Mouse (Mus musculus) hindbrain, embryonic 13.5 days (tissue): ENCODE measurements at regions not wholly inside any gene's neighbourhood (a gene's known extent, or its start where the extent isn't known, plus 50 kb on each side); places are given as distances from the start of the nearest gene placed in this dataset.

Experiments used
- ATAC-seq: fragments of 200-750 bp; cut with Nextera tagmentation; 2 replicates; pipeline ENCODE4 v1.8.0; 2017; ENCODE audit warnings: moderate TSS enrichment; ENCODE audit not compliant: low FRiP score
- H3K27ac ChIP-seq: fragments of 300-500 bp; sonication (generic); 2 replicates; pipeline ENCODE4 v1.5.1; 2015; ENCODE audit warnings: inconsistent platforms, mild to moderate bottlenecking, moderate library complexity
- H3K27me3 ChIP-seq: fragments of 300-500 bp; sonication (generic); 2 replicates; pipeline ENCODE4 v1.6.1; 2015; ENCODE audit warnings: mild to moderate bottlenecking, inconsistent platforms
- H3K36me3 ChIP-seq: fragments of 300-500 bp; sonication (generic); 2 replicates; pipeline ENCODE4 v1.6.1; 2015; ENCODE audit warnings: mild to moderate bottlenecking, inconsistent platforms
- H3K4me1 ChIP-seq: fragments of 300-500 bp; sonication (generic); replicated peaks from 2 replicates; pipeline ENCODE4 v1.6.1; 2015; ENCODE audit warnings: inconsistent platforms
- H3K4me2 ChIP-seq: fragments of 300-500 bp; sonication (generic); 2 replicates; pipeline ENCODE4 v1.6.1; 2015; ENCODE audit warnings: inconsistent platforms, mild to moderate bottlenecking, moderate library complexity
- H3K4me3 ChIP-seq: fragments of 300-500 bp; sonication (generic); 2 replicates; pipeline ENCODE4 v1.5.1; 2015; ENCODE audit warnings: mild to moderate bottlenecking, inconsistent platforms
- H3K9ac ChIP-seq: fragments of 300-500 bp; sonication (generic); 2 replicates; pipeline ENCODE4 v1.6.1; 2015; ENCODE audit warnings: mild to moderate bottlenecking, inconsistent platforms
- H3K9me3 ChIP-seq: fragments of 300-500 bp; sonication (generic); 2 replicates; pipeline ENCODE4 v1.6.1; 2016; ENCODE audit warnings: inconsistent platforms
- WGBS: fragments of 180-500 bp; shearing (Covaris S2); methylation state at CpG from one replicate; pipeline ENCODE4 v1.1.7; 2015; 5-methylcytosine and 5-hydroxymethylcytosine counted together

- ATAC-seq = no peak
Observed at GRCm38 (mm10) chr3:58057064-58057396, 209.2 kb upstream of the Pfn2 start.

GRCm38 (mm10) chr3:58058134-58058533 lies 210.3 kb upstream of the Pfn2 start:
- peaks cover 5% of the 10 kb centered on the region; the same call in 1 of the 2 replicates for H3K4me1 ChIP-seq
- no peaks in the 10 kb centered on the region for H3K9me3 ChIP-seq
- no peak overlapping the region for H3K4me3 ChIP-seq
- H3K4me2 ChIP-seq = peak overlapping the region; percentile 11; the same call in 1 of the 2 replicates
- peak; percentile 72; the same call in 1 of the 2 replicates for ATAC-seq
- no peaks in the 10 kb centered on the region for H3K36me3 ChIP-seq
- no peak overlapping the region for H3K27ac ChIP-seq
- no peaks in the 10 kb centered on the region for H3K27me3 ChIP-seq
- H3K9ac ChIP-seq = 0 out of 2 replicates have a peak overlapping the region, but pooled peaks have one; percentile 5
- 19% methylated on average over 10 of the region's 10 CpGs for WGBS

More at GRCm38 (mm10) chr3:58057064-58057396, 209.2 kb upstream of the Pfn2 start:
- Histone ChIP-seq H3K9me3 (no peaks in the 10 kb centered on the region), H3K27ac (no peak overlapping the region), H3K4me3 (no peak overlapping the region), H3K27me3 (no peaks in the 10 kb centered on the region), H3K4me1 (peaks cover 5% of the 10 kb centered on the region; the same call in 1 of the 2 replicates), H3K9ac (no peak overlapping the region), H3K36me3 (no peaks in the 10 kb centered on the region), H3K4me2 (no peak overlapping the region)
- 82% methylated on average over 2 of the region's 2 CpGs for WGBS

GRCm38 (mm10) chr3:58063852-58064549 lies 216.1 kb upstream of the Pfn2 start:
- 94% methylated on average over 7 of the region's 7 CpGs for WGBS
- no peak for ATAC-seq
- Histone ChIP-seq H3K4me2 (no peak overlapping the region), H3K4me1 (no peaks in the 10 kb centered on the region), H3K4me3 (no peak overlapping the region), H3K27me3 (no peaks in the 10 kb centered on the region), H3K9me3 (no peaks in the 10 kb centered on the region), H3K27ac (no peak overlapping the region), H3K9ac (no peak overlapping the region), H3K36me3 (no peaks in the 10 kb centered on the region)

- Histone ChIP-seq H3K27me3 (no peaks in the 10 kb centered on the region), H3K9me3 (no peaks in the 10 kb centered on the region), H3K4me3 (no peak overlapping the region), H3K36me3 (no peaks in the 10 kb centered on the region), H3K27ac (no peak overlapping the region), H3K4me2 (no peak overlapping the region), H3K9ac (no peak overlapping the region), H3K4me1 (peaks cover 8% of the 10 kb centered on the region)
- WGBS = 20% methylated on average over 3 of the region's 3 CpGs
- no peak for ATAC-seq
Observed at GRCm38 (mm10) chr3:58071574-58071973, 223.7 kb upstream of the Pfn2 start.

GRCm38 (mm10) chr3:58072230-58072839 lies 224.5 kb upstream of the Pfn2 start:
- WGBS = 22% methylated on average over 5 of the region's 5 CpGs
- H3K27me3 ChIP-seq = no peaks in the 10 kb centered on the region
- H3K9me3 ChIP-seq = no peaks in the 10 kb centered on the region
- H3K9ac ChIP-seq = no peak overlapping the region
- no peaks in the 10 kb centered on the region for H3K36me3 ChIP-seq
- no peak overlapping the region for H3K27ac ChIP-seq
- H3K4me3 ChIP-seq = no peak overlapping the region
- H3K4me2 ChIP-seq = no peak overlapping the region
- 0 out of 2 replicates have a peak, but pooled peaks have one; percentile 43 for ATAC-seq
- H3K4me1 ChIP-seq = peaks cover 8% of the 10 kb centered on the region

- H3K27ac ChIP-seq = no peak overlapping the region
- no peak overlapping the region for H3K9ac ChIP-seq
- no peak overlapping the region for H3K4me2 ChIP-seq
- no peaks in the 10 kb centered on the region for H3K9me3 ChIP-seq
- WGBS = 82% methylated on average over 24 of the region's 24 CpGs
- no peak overlapping the region for H3K4me3 ChIP-seq
- H3K27me3 ChIP-seq = no peaks in the 10 kb centered on the region
- H3K4me1 ChIP-seq = no peaks in the 10 kb centered on the region
- H3K36me3 ChIP-seq = no peaks in the 10 kb centered on the region
- ATAC-seq = no peak
Observed at GRCm38 (mm10) chr3:58089344-58090139, 241.7 kb upstream of the Pfn2 start.

GRCm38 (mm10) chr3:58090396-58090795 lies 242.5 kb upstream of the Pfn2 start:
- Histone ChIP-seq H3K36me3 (no peaks in the 10 kb centered on the region), H3K4me2 (no peak overlapping the region), H3K9ac (no peak overlapping the region), H3K4me3 (no peak overlapping the region), H3K9me3 (no peaks in the 10 kb centered on the region), H3K27ac (no peak overlapping the region), H3K27me3 (no peaks in the 10 kb centered on the region), H3K4me1 (no peaks in the 10 kb centered on the region)
- WGBS = 90% methylated on average over 8 of the region's 8 CpGs
- ATAC-seq = no peak

GRCm38 (mm10) chr3:58091466-58092176 lies 243.7 kb upstream of the Pfn2 start:
- H3K4me3 ChIP-seq = no peak overlapping the region
- H3K36me3 ChIP-seq = no peaks in the 10 kb centered on the region
- no peak overlapping the region for H3K4me2 ChIP-seq
- no peak for ATAC-seq
- no peaks in the 10 kb centered on the region for H3K27me3 ChIP-seq
- H3K9ac ChIP-seq = no peak overlapping the region
- no peak overlapping the region for H3K27ac ChIP-seq
- H3K4me1 ChIP-seq = no peaks in the 10 kb centered on the region
- H3K9me3 ChIP-seq = no peaks in the 10 kb centered on the region
- WGBS = 93% methylated on average over 6 of the region's 6 CpGs

GRCm38 (mm10) chr3:58110911-58111476 lies 263.1 kb upstream of the Pfn2 start:
- no peaks in the 10 kb centered on the region for H3K9me3 ChIP-seq
- no peak for ATAC-seq
- no peak overlapping the region for H3K4me2 ChIP-seq
- peaks cover 7% of the 10 kb centered on the region for H3K4me1 ChIP-seq
- no peak overlapping the region for H3K27ac ChIP-seq
- no peak overlapping the region for H3K4me3 ChIP-seq
- H3K9ac ChIP-seq = no peak overlapping the region
- WGBS = 79% methylated on average over 5 of the region's 5 CpGs
- no peaks in the 10 kb centered on the region for H3K27me3 ChIP-seq
- no peaks in the 10 kb centered on the region for H3K36me3 ChIP-seq

GRCm38 (mm10) chr3:58112431-58112856 lies 264.6 kb upstream of the Pfn2 start:
- peak; percentile 66 for ATAC-seq
- H3K4me3 ChIP-seq = no peak overlapping the region

GRCm38 (mm10) chr3:58113941-58114340 lies 266.1 kb upstream of the Pfn2 start:
- Histone ChIP-seq H3K36me3 (no peaks in the 10 kb centered on the region), H3K4me3 (no peak overlapping the region), H3K27me3 (no peaks in the 10 kb centered on the region), H3K4me2 (no peak overlapping the region), H3K27ac (no peak overlapping the region), H3K4me1 (peaks cover 7% of the 10 kb centered on the region), H3K9me3 (no peaks in the 10 kb centered on the region), H3K9ac (no peak overlapping the region)
- 97% methylated on average over 7 of the region's 7 CpGs for WGBS
- ATAC-seq = no peak

More at GRCm38 (mm10) chr3:58112431-58112856, 264.6 kb upstream of the Pfn2 start:
- H3K27ac ChIP-seq = peak overlapping the region; percentile 66; the same call in 1 of the 2 replicates
- no peaks in the 10 kb centered on the region for H3K27me3 ChIP-seq
- no peaks in the 10 kb centered on the region for H3K9me3 ChIP-seq
- H3K4me1 ChIP-seq = peaks cover 7% of the 10 kb centered on the region
- H3K36me3 ChIP-seq = no peaks in the 10 kb centered on the region
- no peak overlapping the region for H3K4me2 ChIP-seq
- 26% methylated on average over 7 of the region's 7 CpGs for WGBS
- no peak overlapping the region for H3K9ac ChIP-seq
